Mouse (Mus musculus) limb, embryonic 14.5 days (tissue): Measurements from ENCODE around the gene Asb16. TPM values are rescaled to one million over a fixed set of nuclear protein-coding genes. Genes with fewer than 3 reads are reported as not detected.

Source experiments
- ATAC-seq: fragments of 200-750 bp; cut with Nextera tagmentation; 2 replicates; pipeline ENCODE4 v1.8.0; 2017; ENCODE audit warnings: low read depth, moderate number of reproducible peaks, moderate TSS enrichment; ENCODE audit not compliant: low FRiP score
- DNase-seq: peaks from one replicate; pipeline ENCODE4 v3.0.0-alpha.2; 2015; ENCODE audit warnings: low spot score
- H3K27ac ChIP-seq: fragments of 300-500 bp; sonication (generic); replicated peaks from 2 replicates; pipeline ENCODE4 v1.5.1; 2014; ENCODE audit warnings: low read depth, mild to moderate bottlenecking, low read length, moderate library complexity, mixed read lengths
- H3K27me3 ChIP-seq: fragments of 300-500 bp; sonication (generic); 2 replicates; pipeline ENCODE4 v1.6.1; 2014; ENCODE audit warnings: low read length, mixed read lengths; ENCODE audit not compliant: control insufficient read depth, insufficient read depth
- H3K36me3 ChIP-seq: fragments of 300-500 bp; sonication (generic); 2 replicates; pipeline ENCODE4 v1.6.1; 2014; ENCODE audit warnings: mild to moderate bottlenecking, low read length, moderate library complexity, mixed read lengths; ENCODE audit not compliant: control insufficient read depth, insufficient read depth
- H3K4me1 ChIP-seq: fragments of 300-500 bp; sonication (generic); 2 replicates; pipeline ENCODE4 v1.6.1; 2014; ENCODE audit warnings: antibody characterized with exemption, low read length, mixed read lengths; ENCODE audit not compliant: control insufficient read depth, insufficient read depth
- H3K4me2 ChIP-seq: fragments of 300-500 bp; sonication (generic); replicated peaks from 2 replicates; pipeline ENCODE4 v1.6.1; 2014; ENCODE audit warnings: low read depth, mild to moderate bottlenecking, low read length, moderate library complexity; ENCODE audit not compliant: severe bottlenecking
- H3K4me3 ChIP-seq: fragments of 300-500 bp; sonication (generic); replicated peaks from 2 replicates; pipeline ENCODE4 v1.5.1; 2014; ENCODE audit warnings: low read length
- H3K9ac ChIP-seq: fragments of 300-500 bp; sonication (generic); 2 replicates; pipeline ENCODE4 v1.6.1; 2014; ENCODE audit warnings: mild to moderate bottlenecking, low read depth, low read length, moderate library complexity; ENCODE audit not compliant: severe bottlenecking
- H3K9me3 ChIP-seq: fragments of 300-500 bp; sonication (generic); 2 replicates; pipeline ENCODE4 v1.6.1; 2016; ENCODE audit warnings: low read length; ENCODE audit not compliant: control insufficient read depth
- POLR2A ChIP-seq: fragments of 200-500 bp; IDR thresholded peaks from 2 replicates; pipeline ENCODE4 v1.8.0; 2012; ENCODE audit warnings: inconsistent platforms, mild to moderate bottlenecking, moderate library complexity, borderline replicate concordance; ENCODE audit not compliant: insufficient read depth, insufficient read length; ENCODE audit errors: extremely low read depth
- WGBS: fragments of 180-500 bp; shearing (Covaris S2); extraction: QIAGEN DNeasy Blood & Tissue Kit; methylation state at CpG from one replicate; pipeline ENCODE4 v1.1.7; 2014; 5-methylcytosine and 5-hydroxymethylcytosine counted together
- polyA plus RNA-seq, 2 experiments: library from polyadenylated mRNA; depleted of rRNA in 1 of 2; stranded (reverse) in 1 of 2; unstranded in 1 of 2; fragments of >200 nt; fragmentation: Nextera tagmentation in 1 of 2; extraction: Ambion mirVana in 1 of 2; gene quantifications; 2 replicates each; pipeline versions ENCODE4 v1.2.1 to v1.2.3; 2012 to 2014

The Asb16 gene
- polyA plus RNA-seq, 2 experiments: 0.25 to 2.2 TPM

- no peak overlapping the region for H3K27ac ChIP-seq
Observed at GRCm38 (mm10) chr11:102265816-102266215, 2.7 kb upstream of the Asb16 start.

GRCm38 (mm10) chr11:102266631-102267355 is 1.8 kb upstream of the Asb16 start:
- DNase-seq (no peak), ATAC-seq (no peak)
- H3K9ac ChIP-seq: peak overlapping the region; percentile 25; the same call in 1 of the 2 replicates
- H3K4me2 ChIP-seq: no peak overlapping the region
- H3K36me3 ChIP-seq: peaks cover 10% of the 10 kb centered on the region; the same call in 1 of the 2 replicates
- no peak for TF ChIP-seq POLR2A
- H3K4me1 ChIP-seq: peaks cover 7% of the 10 kb centered on the region; the same call in 1 of the 2 replicates
- H3K4me3 ChIP-seq: no peak overlapping the region
- H3K27me3 ChIP-seq: no peaks in the 10 kb centered on the region
- no peaks in the 10 kb centered on the region for H3K9me3 ChIP-seq
- 82% methylated on average over 8 of the region's 8 CpGs for WGBS
- H3K27ac ChIP-seq: no peak overlapping the region

More at GRCm38 (mm10) chr11:102265816-102266215, 2.7 kb upstream of the Asb16 start:
- Histone ChIP-seq H3K4me1 (peaks cover 7% of the 10 kb centered on the region; the same call in 1 of the 2 replicates), H3K9me3 (no peaks in the 10 kb centered on the region), H3K27me3 (no peaks in the 10 kb centered on the region), H3K9ac (0 out of 2 replicates have a peak overlapping the region, but pooled peaks have one; percentile 6), H3K4me3 (no peak overlapping the region), H3K36me3 (peaks cover 10% of the 10 kb centered on the region; the same call in 1 of the 2 replicates), H3K4me2 (no peak overlapping the region)
- no peak for DNase-seq
- 57% methylated on average over 12 of the region's 14 CpGs for WGBS
- no peak for TF ChIP-seq POLR2A
- ATAC-seq: no peak

GRCm38 (mm10) chr11:102267480-102267879 is 1.1 kb upstream of the Asb16 start:
- ATAC-seq (peak; percentile 68; the same call in 1 of the 2 replicates), DNase-seq (peak; percentile 82)
- H3K27me3 ChIP-seq: no peaks in the 10 kb centered on the region
- no peaks in the 10 kb centered on the region for H3K9me3 ChIP-seq
- peaks cover 7% of the 10 kb centered on the region; the same call in 1 of the 2 replicates for H3K36me3 ChIP-seq
- peaks cover 7% of the 10 kb centered on the region; the same call in 1 of the 2 replicates for H3K4me1 ChIP-seq
- H3K4me2 ChIP-seq: 0 out of 2 replicates have a peak overlapping the region, but pooled peaks have one; percentile 7
- WGBS: 7% methylated on average over 11 of the region's 11 CpGs
- peak overlapping the region; percentile 25 for H3K9ac ChIP-seq
- H3K4me3 ChIP-seq: no peak overlapping the region
- TF ChIP-seq POLR2A: no peak
- no peak overlapping the region for H3K27ac ChIP-seq

- Histone ChIP-seq H3K27ac (peak overlapping the region; percentile 58; the same call in 1 of the 2 replicates), H3K9ac (peak overlapping the region; percentile 62), H3K27me3 (no peaks in the 10 kb centered on the region), H3K36me3 (no peaks in the 10 kb centered on the region), H3K9me3 (no peaks in the 10 kb centered on the region), H3K4me3 (peak overlapping the region; percentile 43), H3K4me2 (peak overlapping the region; percentile 90), H3K4me1 (peaks cover 10% of the 10 kb centered on the region)
- no peak for DNase-seq
- peak; percentile 63 for ATAC-seq
- no peak for TF ChIP-seq POLR2A
- 1% methylated on average over 30 of the region's 33 CpGs for WGBS
Observed at GRCm38 (mm10) chr11:102276411-102276915, 7.9 kb downstream of the Asb16 start.

- Histone ChIP-seq H3K4me3 (no peak overlapping the region), H3K4me2 (no peak overlapping the region), H3K27ac (no peak overlapping the region), H3K4me1 (peaks cover 10% of the 10 kb centered on the region), H3K9me3 (no peaks in the 10 kb centered on the region), H3K27me3 (no peaks in the 10 kb centered on the region), H3K9ac (no peak overlapping the region), H3K36me3 (no peaks in the 10 kb centered on the region)
- 58% methylated on average over 10 of the region's 12 CpGs for WGBS
- ATAC-seq: no peak
- no peak for DNase-seq
- TF ChIP-seq POLR2A: no peak
Observed at GRCm38 (mm10) chr11:102277754-102278153, 9.2 kb downstream of the Asb16 start.
